Mouse (Mus musculus): ENCODE measurements around the gene Irf8. TPM values are rescaled to one million over a fixed set of nuclear protein-coding genes. Genes with fewer than 3 reads are reported as not detected.

Gene Irf8
- polyA plus RNA-seq, 1 experiment from 2014 or later: 5.4 TPM

GRCm38 (mm10) chr8:120743149-120743897 lies 7.2 kb downstream of the Irf8 start:
- no peaks in the 10 kb centered on the region for H3K9me3 ChIP-seq
- peaks cover 2% of the 10 kb centered on the region; the same call in 1 of the 2 replicates for H3K36me3 ChIP-seq
- H3K4me1 ChIP-seq (replicated peaks): peaks cover 19% of the 10 kb centered on the region
- H3K4me3 ChIP-seq: no peak overlapping the region
- no peak for DNase-seq (ENCODE audit: low spot score)
- H3K27ac ChIP-seq: no peak overlapping the region
- H3K27me3 ChIP-seq (ENCODE audit: insufficient read depth, poor library complexity, severe bottlenecking): peaks cover 55% of the 10 kb centered on the region
- WGBS: 55% methylated on average over 12 of the region's 12 CpGs

GRCm38 (mm10) chr8:120743898-120744290 lies 7.7 kb downstream of the Irf8 start:
- Histone ChIP-seq H3K36me3 (peaks cover 2% of the 10 kb centered on the region; the same call in 1 of the 2 replicates), H3K27ac (peak overlapping the region; percentile 5; the same call in 1 of the 2 replicates), H3K4me3 (no peak overlapping the region), H3K9me3 (no peaks in the 10 kb centered on the region), H3K27me3 (ENCODE audit: insufficient read depth, poor library complexity, severe bottlenecking) (peaks cover 50% of the 10 kb centered on the region), H3K4me1 (replicated peaks) (peaks cover 19% of the 10 kb centered on the region)
- no peak for DNase-seq (ENCODE audit: low spot score)
- WGBS: 65% methylated on average over 4 of the region's 4 CpGs

GRCm38 (mm10) chr8:120744448-120744847 lies 8.3 kb downstream of the Irf8 start:
- Histone ChIP-seq H3K4me1 (replicated peaks) (peaks cover 19% of the 10 kb centered on the region), H3K4me3 (no peak overlapping the region), H3K36me3 (peaks cover 2% of the 10 kb centered on the region; the same call in 1 of the 2 replicates), H3K27me3 (ENCODE audit: insufficient read depth, poor library complexity, severe bottlenecking) (peaks cover 44% of the 10 kb centered on the region), H3K27ac (peak overlapping the region; percentile 5; the same call in 1 of the 2 replicates), H3K9me3 (no peaks in the 10 kb centered on the region)
- WGBS: 59% methylated on average over 5 of the region's 5 CpGs
- DNase-seq (ENCODE audit: low spot score): no peak

GRCm38 (mm10) chr8:120745226-120745625 lies 9.1 kb downstream of the Irf8 start:
- 76% methylated on average over 7 of the region's 7 CpGs for WGBS
- peaks cover 19% of the 10 kb centered on the region for H3K4me1 ChIP-seq (replicated peaks)
- H3K27ac ChIP-seq: no peak overlapping the region
- H3K36me3 ChIP-seq: 0 out of 2 replicates have a peak, but pooled peaks cover 2% of the 10 kb centered on the region
- peaks cover 36% of the 10 kb centered on the region for H3K27me3 ChIP-seq (ENCODE audit: insufficient read depth, poor library complexity, severe bottlenecking)
- no peak overlapping the region for H3K4me3 ChIP-seq
- no peak for DNase-seq (ENCODE audit: low spot score)
- no peaks in the 10 kb centered on the region for H3K9me3 ChIP-seq

- no peaks in the 10 kb centered on the region for H3K9me3 ChIP-seq
- peaks cover 31% of the 10 kb centered on the region for H3K27me3 ChIP-seq (ENCODE audit: insufficient read depth, poor library complexity, severe bottlenecking)
- H3K27ac ChIP-seq: no peak overlapping the region; the same call in 1 of the 2 replicates
- peaks cover 26% of the 10 kb centered on the region for H3K4me1 ChIP-seq (replicated peaks)
- 0 out of 2 replicates have a peak, but pooled peaks cover 2% of the 10 kb centered on the region for H3K36me3 ChIP-seq
- WGBS: 79% methylated on average over 18 of the region's 18 CpGs
- H3K4me3 ChIP-seq: no peak overlapping the region
- DNase-seq (ENCODE audit: low spot score): no peak
These were observed 10.0 kb downstream of the Irf8 start for GRCm38 (mm10) chr8:120746007-120746701.

- Histone ChIP-seq H3K9me3 (no peaks in the 10 kb centered on the region), H3K27ac (no peak overlapping the region), H3K4me1 (replicated peaks) (peaks cover 37% of the 10 kb centered on the region), H3K36me3 (no peaks in the 10 kb centered on the region), H3K27me3 (ENCODE audit: insufficient read depth, poor library complexity, severe bottlenecking) (peaks cover 21% of the 10 kb centered on the region), H3K4me3 (no peak overlapping the region)
- no peak for DNase-seq (ENCODE audit: low spot score)
- 85% methylated on average over 7 of the region's 7 CpGs for WGBS
These were observed 11.1 kb downstream of the Irf8 start for GRCm38 (mm10) chr8:120747286-120747685.

- Histone ChIP-seq H3K36me3 (no peaks in the 10 kb centered on the region), H3K4me1 (replicated peaks) (peaks cover 46% of the 10 kb centered on the region), H3K9me3 (no peaks in the 10 kb centered on the region), H3K27me3 (ENCODE audit: insufficient read depth, poor library complexity, severe bottlenecking) (peaks cover 16% of the 10 kb centered on the region), H3K27ac (peak overlapping the region; percentile 72), H3K4me3 (no peak overlapping the region)
- DNase-seq (ENCODE audit: low spot score): no peak
- WGBS: 86% methylated on average over 9 of the region's 9 CpGs
These were observed 14.5 kb downstream of the Irf8 start for GRCm38 (mm10) chr8:120750616-120751015.

GRCm38 (mm10) chr8:120751226-120752081 lies 15.3 kb downstream of the Irf8 start:
- no peak for DNase-seq (ENCODE audit: low spot score)
- Histone ChIP-seq H3K27ac (peak overlapping the region; percentile 50), H3K4me1 (replicated peaks) (peaks cover 54% of the 10 kb centered on the region), H3K9me3 (no peaks in the 10 kb centered on the region), H3K4me3 (no peak overlapping the region), H3K27me3 (ENCODE audit: insufficient read depth, poor library complexity, severe bottlenecking) (peaks cover 16% of the 10 kb centered on the region), H3K36me3 (no peaks in the 10 kb centered on the region)
- 74% methylated on average over 21 of the region's 21 CpGs for WGBS

- Histone ChIP-seq H3K36me3 (no peaks in the 10 kb centered on the region), H3K27me3 (ENCODE audit: insufficient read depth, poor library complexity, severe bottlenecking) (peaks cover 16% of the 10 kb centered on the region), H3K27ac (peak overlapping the region; percentile 50), H3K9me3 (no peaks in the 10 kb centered on the region), H3K4me1 (replicated peaks) (peaks cover 54% of the 10 kb centered on the region), H3K4me3 (no peak overlapping the region)
- WGBS: 25% methylated on average over 12 of the region's 12 CpGs
- no peak for DNase-seq (ENCODE audit: low spot score)
These were observed 15.9 kb downstream of the Irf8 start for GRCm38 (mm10) chr8:120752082-120752452.

GRCm38 (mm10) chr8:120753476-120753875 lies 17.3 kb downstream of the Irf8 start:
- no peaks in the 10 kb centered on the region for H3K9me3 ChIP-seq
- H3K27ac ChIP-seq: peak overlapping the region; percentile 35; the same call in 1 of the 2 replicates
- no peak for DNase-seq (ENCODE audit: low spot score)
- WGBS: 93% methylated on average over 22 of the region's 22 CpGs
- no peak overlapping the region for H3K4me3 ChIP-seq
- no peaks in the 10 kb centered on the region for H3K36me3 ChIP-seq
- peaks cover 65% of the 10 kb centered on the region for H3K4me1 ChIP-seq (replicated peaks)
- H3K27me3 ChIP-seq (ENCODE audit: insufficient read depth, poor library complexity, severe bottlenecking): peaks cover 16% of the 10 kb centered on the region

- 38% methylated on average over 19 of the region's 19 CpGs for WGBS
- H3K4me3 ChIP-seq: no peak overlapping the region
- peaks cover 67% of the 10 kb centered on the region for H3K4me1 ChIP-seq (replicated peaks)
- H3K27me3 ChIP-seq (ENCODE audit: insufficient read depth, poor library complexity, severe bottlenecking): peaks cover 21% of the 10 kb centered on the region
- no peaks in the 10 kb centered on the region for H3K9me3 ChIP-seq
- no peaks in the 10 kb centered on the region for H3K36me3 ChIP-seq
- H3K27ac ChIP-seq: peak overlapping the region; percentile 72; the same call in 1 of the 2 replicates
- DNase-seq (ENCODE audit: low spot score): peak; percentile 30
These were observed 19.4 kb downstream of the Irf8 start for GRCm38 (mm10) chr8:120755306-120756297.
